Mouse (Mus musculus) testis, adult 2 months (tissue): ENCODE measurements around the gene Stox2.

Experiments
- CTCF ChIP-seq: fragments of 200-500 bp; IDR thresholded peaks from 2 replicates; pipeline ENCODE4 v1.5.1; 2012; ENCODE audit warnings: low read depth, mild to moderate bottlenecking, inconsistent platforms, low read length, moderate library complexity; ENCODE audit not compliant: control insufficient read depth, insufficient read depth, insufficient replicate concordance
- POLR2A ChIP-seq: fragments of 200-500 bp; IDR thresholded peaks from 2 replicates; pipeline ENCODE4 v1.6.1; 2012; ENCODE audit warnings: low read depth, mild to moderate bottlenecking, inconsistent platforms, low read length, moderate library complexity; ENCODE audit not compliant: control insufficient read depth

DNA sequence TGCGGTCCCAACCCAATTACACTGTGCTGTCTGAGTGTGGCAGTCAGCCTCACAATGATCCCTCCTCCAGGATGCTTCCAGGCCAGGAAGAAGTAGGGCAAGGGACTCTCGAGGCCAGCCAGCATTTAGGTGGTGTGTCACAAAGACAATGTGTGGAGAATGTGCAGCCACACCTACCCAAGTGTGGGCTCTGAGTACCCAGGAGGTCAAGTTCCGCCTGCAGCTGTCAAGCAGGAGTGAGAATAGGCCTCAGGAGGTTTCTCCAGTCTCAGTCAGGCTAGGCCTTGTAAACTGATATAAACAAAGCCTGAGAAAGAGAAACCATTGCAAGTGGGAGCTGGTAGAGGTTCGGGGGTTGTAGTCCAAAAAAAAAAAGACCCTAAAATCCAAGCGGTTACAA, 139.8 kb downstream of the Stox2 start:
- TF ChIP-seq CTCF (no peak), POLR2A (no peak)
